Mouse (Mus musculus) liver, embryonic 14.5 days (tissue): ENCODE measurements around the gene Ppfia3.

Source experiments
- CTCF ChIP-seq: IDR thresholded peaks from 2 replicates; pipeline ENCODE4 v1.5.1; 2016; ENCODE audit warnings: antibody characterized with exemption, low read depth, control low read depth
- EP300 ChIP-seq: IDR thresholded peaks from 2 replicates; pipeline ENCODE4 v1.6.1; 2016; ENCODE audit warnings: antibody characterized with exemption, low read depth

GRCm38 (mm10) chr7:45313495-45313894 lies 53.3 kb downstream of the Ppfia3 start:
- TF ChIP-seq EP300 (no peak), CTCF (no peak)
